Mouse (Mus musculus) C2C12 (cell line): ENCODE data around the gene Clybl. TPM values are rescaled to one million over a fixed set of nuclear protein-coding genes. Genes with fewer than 3 reads are reported as not detected.

ENCODE experiments used
- H3K27me3 ChIP-seq: one replicate; pipeline ENCODE4 v1.6.1; 2011; ENCODE audit not compliant: control insufficient read depth, insufficient read depth, insufficient read length
- H3K36me3 ChIP-seq: one replicate; pipeline ENCODE4 v1.6.1; 2011; ENCODE audit not compliant: control insufficient read depth, insufficient read depth
- H3K4me3 ChIP-seq: one replicate; pipeline ENCODE4 v1.5.1; 2011; ENCODE audit warnings: mild to moderate bottlenecking, control low read depth; ENCODE audit not compliant: poor library complexity, insufficient read depth, severe bottlenecking
- H3K79me2 ChIP-seq: one replicate; pipeline ENCODE4 v1.6.1; 2011; ENCODE audit not compliant: control insufficient read depth, insufficient read depth
- H3K79me3 ChIP-seq: one replicate; pipeline ENCODE4 v1.6.1; 2011; ENCODE audit warnings: low read depth, control low read depth
- H3ac ChIP-seq: one replicate; pipeline ENCODE3; 2011; ENCODE audit warnings: low read depth; ENCODE audit not compliant: control insufficient read depth, insufficient read length
- CEBPB ChIP-seq: IDR thresholded peaks from one replicate; pipeline ENCODE4 v1.6.1; 2011; ENCODE audit warnings: low read depth, mild to moderate bottlenecking, control low read depth, moderate library complexity
- CTCF ChIP-seq: IDR thresholded peaks from one replicate; pipeline ENCODE4 v1.5.1; 2011; ENCODE audit not compliant: control insufficient read depth, insufficient read depth, insufficient read length
- FOSL1 ChIP-seq: IDR thresholded peaks from one replicate; pipeline ENCODE4 v1.8.0; 2011; ENCODE audit warnings: mild to moderate bottlenecking, low read length; ENCODE audit not compliant: poor library complexity, insufficient read depth, severe bottlenecking
- MAX ChIP-seq: IDR thresholded peaks from one replicate; pipeline ENCODE4 v1.6.1; 2011; ENCODE audit warnings: mild to moderate bottlenecking, control low read depth
- MYOD1 ChIP-seq: IDR thresholded peaks from one replicate; pipeline ENCODE4 v1.6.1; 2011; ENCODE audit warnings: low read depth; ENCODE audit not compliant: control insufficient read depth, insufficient read length
- MYOG ChIP-seq: IDR thresholded peaks from one replicate; pipeline ENCODE4 v1.6.1; 2011; ENCODE audit not compliant: control insufficient read depth, insufficient read length; ENCODE audit errors: extremely low read depth
- USF1 ChIP-seq: IDR thresholded peaks from one replicate; pipeline ENCODE4 v1.6.1; 2011; ENCODE audit warnings: low read depth, mild to moderate bottlenecking, control low read depth, moderate library complexity
- polyA plus RNA-seq: library from polyadenylated mRNA; unstranded; fragments of >200 nt; fragmentation: generic; extraction: Trizol; gene quantifications from one replicate; pipeline ENCODE4 v1.2.1, GENCODE M21; 2012; ENCODE audit warnings: missing spikeins

Clybl gene
- polyA plus RNA-seq, 1 experiment: 5.2 TPM

GRCm38 (mm10) chr14:122388431-122389031 is 207.0 kb downstream of the Clybl start:
- no peaks in the 10 kb centered on the region for H3K27me3 ChIP-seq

DNA sequence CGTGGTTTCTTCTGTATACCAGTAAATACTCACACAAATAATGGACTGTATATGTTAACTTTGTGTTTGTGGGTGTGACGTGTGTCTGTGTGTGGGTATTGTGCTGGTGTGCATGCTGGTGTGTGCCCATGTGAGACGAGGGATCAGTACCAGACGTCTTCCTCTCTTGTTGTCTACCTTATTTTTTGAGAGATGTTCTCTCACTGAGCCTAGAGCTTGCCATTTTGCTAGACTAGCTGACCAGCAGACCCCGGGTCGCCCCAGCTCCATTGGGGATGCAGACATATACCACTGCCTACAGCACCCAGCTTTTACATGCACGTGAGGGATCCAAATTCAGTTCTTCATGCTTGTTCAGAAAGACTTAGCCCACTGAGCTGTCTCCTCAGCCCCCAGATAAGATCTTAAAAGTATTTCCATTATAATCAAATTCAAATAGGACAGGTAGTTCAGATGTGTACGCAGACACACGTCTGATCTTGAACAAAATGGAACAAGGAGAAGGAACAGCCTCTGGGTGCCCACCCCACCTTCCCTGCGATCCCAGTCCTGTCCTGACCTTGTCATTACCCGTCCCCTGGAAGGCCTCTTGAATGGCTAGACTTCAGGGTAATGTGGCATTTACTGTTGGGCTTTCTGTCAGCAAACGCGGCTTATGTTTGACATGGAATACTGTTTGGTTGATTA is 208.3 kb downstream of the Clybl start:
- TF ChIP-seq MAX: no peak
- TF ChIP-seq CTCF: no peak
- no peak for TF ChIP-seq FOSL1
- TF ChIP-seq CEBPB: no peak
- no peak for TF ChIP-seq USF1
- no peak for TF ChIP-seq MYOG
- TF ChIP-seq MYOD1: no peak
- H3K79me2 ChIP-seq: no peaks in the 10 kb centered on the region
- H3K36me3 ChIP-seq: no peaks in the 10 kb centered on the region
- H3ac ChIP-seq: no peak overlapping the region
- no peak overlapping the region for H3K4me3 ChIP-seq
- H3K27me3 ChIP-seq: no peaks in the 10 kb centered on the region
- no peaks in the 10 kb centered on the region for H3K79me3 ChIP-seq

More at GRCm38 (mm10) chr14:122388431-122389031, 207.0 kb downstream of the Clybl start:
- no peaks in the 10 kb centered on the region for H3K79me3 ChIP-seq
- no peaks in the 10 kb centered on the region for H3K79me2 ChIP-seq
- no peak overlapping the region for H3K4me3 ChIP-seq
- H3ac ChIP-seq: no peak overlapping the region
- no peaks in the 10 kb centered on the region for H3K36me3 ChIP-seq
- TF ChIP-seq MAX (no peak), MYOG (no peak)

DNA sequence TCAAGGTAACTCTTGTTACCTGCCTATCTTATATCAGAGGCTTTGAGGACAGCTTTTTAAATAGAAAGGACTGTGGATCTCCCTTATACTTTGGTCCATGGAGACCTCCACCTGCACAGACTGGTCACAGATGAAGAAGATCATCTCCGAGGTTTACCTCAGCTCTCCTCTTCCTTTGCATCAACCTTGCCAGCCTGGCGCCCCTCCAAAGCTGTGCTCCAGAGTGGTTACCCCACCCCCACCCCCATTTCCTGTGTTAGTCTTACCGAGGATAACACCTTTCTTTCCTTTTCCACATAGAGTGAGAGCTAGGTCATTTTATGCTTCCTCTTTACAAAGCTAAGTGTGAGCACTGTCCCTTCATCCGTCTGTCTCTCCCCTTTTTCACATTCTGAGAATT is 209.4 kb downstream of the Clybl start:
- Histone ChIP-seq H3ac (no peak overlapping the region), H3K27me3 (no peaks in the 10 kb centered on the region), H3K79me2 (no peaks in the 10 kb centered on the region), H3K79me3 (no peaks in the 10 kb centered on the region), H3K36me3 (no peaks in the 10 kb centered on the region), H3K4me3 (no peak overlapping the region)
- TF ChIP-seq CTCF (no peak), FOSL1 (no peak), MYOG (no peak), MYOD1 (no peak), MAX (no peak), USF1 (no peak), CEBPB (no peak)

GRCm38 (mm10) chr14:122393119-122393518 is 211.6 kb downstream of the Clybl start:
- TF ChIP-seq MYOG (no peak), FOSL1 (no peak), MYOD1 (no peak), CEBPB (no peak), CTCF (no peak)
- no peak overlapping the region for H3K4me3 ChIP-seq
- no peaks in the 10 kb centered on the region for H3K36me3 ChIP-seq
- no peak overlapping the region for H3ac ChIP-seq
- no peaks in the 10 kb centered on the region for H3K27me3 ChIP-seq
- H3K79me2 ChIP-seq: no peaks in the 10 kb centered on the region
- no peaks in the 10 kb centered on the region for H3K79me3 ChIP-seq

- Histone ChIP-seq H3K79me2 (no peaks in the 10 kb centered on the region), H3K27me3 (peaks cover 1% of the 10 kb centered on the region), H3K36me3 (no peaks in the 10 kb centered on the region), H3ac (no peak overlapping the region), H3K4me3 (no peak overlapping the region), H3K79me3 (no peaks in the 10 kb centered on the region)
- TF ChIP-seq MYOG: no peak
- no peak for TF ChIP-seq CTCF
- no peak for TF ChIP-seq CEBPB
- TF ChIP-seq USF1: no peak
- no peak for TF ChIP-seq MAX
- no peak for TF ChIP-seq FOSL1
- no peak for TF ChIP-seq MYOD1
Observed at GRCm38 (mm10) chr14:122398676-122399075, 217.2 kb downstream of the Clybl start.
